In genomic region chr14:72770237-72770636, GRCm38 (mm10) we compare ENCODE assay signal across 29 mouse cellular contexts.
DNase-seq lines count a peak whose midpoint lies in the region; ATAC-seq and TF ChIP-seq lines count a peak whose summit lies in the region.
"Had no signal": no experiment of that assay in that cellular context is flagged by ENCODE, and none has a peak within 500 bp of the region (broad histone marks: within the 10 kb centered on the region; RNA-seq: fewer than 3 reads in every experiment).

No protein-coding gene starts in this region.

- H3K4me1 ChIP-seq in kidney, embryonic 15.5 days: peaks cover 6% of the 10 kb centered on the region; the same call in 1 of the 2 replicates
- H3K4me1 ChIP-seq in kidney, embryonic 14.5 days (ENCODE audit: control insufficient read depth, insufficient read depth, low read length): no peaks in the 10 kb centered on the region
- H3K4me1 ChIP-seq in ES-Bruce4 (ENCODE audit: control insufficient read depth, insufficient read depth, low read length): no peaks in the 10 kb centered on the region
- no peaks in the 10 kb centered on the region for H3K4me1 ChIP-seq in cerebellum, adult 2 months (ENCODE audit: control insufficient read depth, insufficient read depth, low read length)
- H3K4me1 ChIP-seq: forebrain, embryonic 15.5 days; heart, embryonic 12.5 days; limb, embryonic 13.5 days; lung, embryonic 15.5 days; midbrain, embryonic 13.5 days; neural tube, embryonic 13.5 days had no signal

- 0 out of 2 replicates have a peak, but pooled peaks have one; percentile 43 for TF ChIP-seq EP300 in ES-Bruce4 (IDR thresholded peaks at IDR 0.05; ENCODE audit: insufficient read depth, low read depth, low read length)

- no peaks in the 10 kb centered on the region for H3K9me3 ChIP-seq in kidney, embryonic 15.5 days (replicated peaks)
- H3K9me3 ChIP-seq in kidney, embryonic 14.5 days (ENCODE audit: control insufficient read depth, low read length): no peaks in the 10 kb centered on the region
- H3K9me3 ChIP-seq in ES-Bruce4 (replicated peaks; ENCODE audit: control insufficient read depth, insufficient read depth, low read length, poor library complexity, severe bottlenecking): peaks cover 17% of the 10 kb centered on the region
- H3K9me3 ChIP-seq: embryonic facial prominence, embryonic 13.5 days; forebrain, embryonic 15.5 days; G1E; lung, embryonic 15.5 days; megakaryocyte, embryonic 14.5 days had no signal

- H3K27me3 ChIP-seq in kidney, embryonic 15.5 days: no peaks in the 10 kb centered on the region
- no peaks in the 10 kb centered on the region for H3K27me3 ChIP-seq in kidney, embryonic 14.5 days (ENCODE audit: control insufficient read depth, insufficient read depth, low read length)
- no peaks in the 10 kb centered on the region for H3K27me3 ChIP-seq in ES-Bruce4 (ENCODE audit: control insufficient read depth, insufficient read depth, low read length, poor library complexity, severe bottlenecking)
- no peaks in the 10 kb centered on the region for H3K27me3 ChIP-seq in cerebellum, adult 2 months (ENCODE audit: control insufficient read depth, insufficient read depth, low read length)
- H3K27me3 ChIP-seq: CH12.LX; embryonic facial prominence, embryonic 13.5 days; forebrain, embryonic 15.5 days; heart, embryonic 12.5 days; limb, embryonic 13.5 days; lung, embryonic 15.5 days; megakaryocyte, embryonic 14.5 days; midbrain, embryonic 13.5 days; neural tube, embryonic 13.5 days; Patski had no signal

- no peak overlapping the region for H3K4me2 ChIP-seq in kidney, embryonic 15.5 days
- no peak overlapping the region for H3K4me2 ChIP-seq in kidney, embryonic 14.5 days (replicated peaks; ENCODE audit: low read depth, low read length)
- H3K4me2 ChIP-seq: embryonic facial prominence, embryonic 13.5 days; forebrain, embryonic 15.5 days; heart, embryonic 12.5 days; hindbrain, embryonic 14.5 days; limb, embryonic 13.5 days; liver, embryonic 11.5 days; lung, embryonic 15.5 days; midbrain, embryonic 13.5 days; neural tube, embryonic 13.5 days had no signal

- TF ChIP-seq POLR2A in ES-Bruce4 (IDR thresholded peaks at IDR 0.05; ENCODE audit: insufficient read depth, low read length): no peak
- no peak for TF ChIP-seq POLR2A in cerebellum, adult 2 months (IDR thresholded peaks at IDR 0.05; ENCODE audit: borderline replicate concordance, insufficient read depth, low read length)

- TF ChIP-seq CTCF in ES-Bruce4 (IDR thresholded peaks at IDR 0.05; ENCODE audit: low read depth, low read length): no peak
- no peak for TF ChIP-seq CTCF in cerebellum, adult 2 months (IDR thresholded peaks at IDR 0.05; ENCODE audit: borderline replicate concordance, insufficient read depth, low read depth, low read length)

- 18% methylated on average over 1 of the region's 1 CpGs for WGBS in kidney, embryonic 15.5 days
- WGBS in kidney, embryonic 14.5 days: 19% methylated on average over 1 of the region's 1 CpGs
- 23% methylated on average over 1 of the region's 1 CpGs for WGBS in cerebellum, adult 2 months

- DNase-seq in 3T3-L1 (ENCODE audit: low read depth, low spot score): peak; percentile 44
- peak; percentile 31 for DNase-seq in embryo, embryonic 10 days (ENCODE audit: low spot score)
- DNase-seq in cerebellum, adult 2 months: no peak
- no peak for DNase-seq in spleen, postnatal 14 days (ENCODE audit: low spot score in 2 of 2)
- no peak for DNase-seq in cerebellum, adult 11-12 months
- DNase-seq: cerebellum, adult 9-11 months; gastrocnemius, adult 2 months; heart, adult 2 months; heart, postnatal 4 days; kidney, adult 8-10 months; right cerebral cortex, postnatal 14 days; thymus, postnatal 14 days had no signal

- no peak for ATAC-seq in kidney, embryonic 15.5 days (replicated peaks; ENCODE audit: low FRiP score)
- no peak for ATAC-seq in kidney, embryonic 14.5 days (ENCODE audit: low FRiP score, low TSS enrichment)
- ATAC-seq: forebrain, embryonic 15.5 days; midbrain, embryonic 13.5 days; Patski had no signal

- H3K36me3 ChIP-seq in kidney, embryonic 15.5 days: no peaks in the 10 kb centered on the region
- H3K36me3 ChIP-seq in kidney, embryonic 14.5 days (ENCODE audit: control insufficient read depth, insufficient read depth, low read length): no peaks in the 10 kb centered on the region
- no peaks in the 10 kb centered on the region for H3K36me3 ChIP-seq in ES-Bruce4 (ENCODE audit: control insufficient read depth, insufficient read depth, low read length, poor library complexity, severe bottlenecking)
- H3K36me3 ChIP-seq: embryonic facial prominence, embryonic 13.5 days; forebrain, embryonic 10.5 days; forebrain, embryonic 15.5 days; G1E; heart, embryonic 12.5 days; limb, embryonic 13.5 days; lung, embryonic 15.5 days; midbrain, embryonic 13.5 days; neural tube, embryonic 13.5 days had no signal

- H3K9ac ChIP-seq in kidney, embryonic 15.5 days: no peak overlapping the region
- no peak overlapping the region for H3K9ac ChIP-seq in kidney, embryonic 14.5 days (ENCODE audit: low read depth, low read length)
- H3K9ac ChIP-seq in ES-Bruce4 (ENCODE audit: low read depth, poor library complexity, severe bottlenecking): no peak overlapping the region
- H3K9ac ChIP-seq: embryonic facial prominence, embryonic 13.5 days; forebrain, embryonic 15.5 days; heart, embryonic 12.5 days; hindbrain, embryonic 14.5 days; limb, embryonic 13.5 days; lung, embryonic 15.5 days; midbrain, embryonic 13.5 days; neural tube, embryonic 13.5 days had no signal

- no peak overlapping the region for H3K4me3 ChIP-seq in kidney, embryonic 15.5 days (replicated peaks)
- H3K4me3 ChIP-seq in kidney, embryonic 14.5 days (ENCODE audit: low read length): no peak overlapping the region
- no peak overlapping the region for H3K4me3 ChIP-seq in ES-Bruce4 (ENCODE audit: low read depth, low read length)
- no peak overlapping the region for H3K4me3 ChIP-seq in cerebellum, adult 2 months (replicated peaks; ENCODE audit: insufficient read depth, low read depth, low read length)
- H3K4me3 ChIP-seq: embryonic facial prominence, embryonic 13.5 days; forebrain, embryonic 10.5 days; forebrain, embryonic 15.5 days; gastrocnemius, adult 2 months; heart, adult 2 months; heart, embryonic 12.5 days; limb, embryonic 13.5 days; lung, embryonic 15.5 days; megakaryocyte, embryonic 14.5 days; midbrain, embryonic 13.5 days; neural tube, embryonic 13.5 days had no signal

- H3K27ac ChIP-seq in kidney, embryonic 15.5 days: peak overlapping the region; percentile 48; the same call in 1 of the 2 replicates
- no peak overlapping the region for H3K27ac ChIP-seq in kidney, embryonic 14.5 days (ENCODE audit: low read depth, low read length)
- H3K27ac ChIP-seq in ES-Bruce4 (ENCODE audit: insufficient read depth, low read length): no peak overlapping the region; the same call in 1 of the 2 replicates
- H3K27ac ChIP-seq in cerebellum, adult 2 months (ENCODE audit: insufficient read depth, low read length): no peak overlapping the region
- H3K27ac ChIP-seq: embryonic facial prominence, embryonic 13.5 days; forebrain, embryonic 10.5 days; forebrain, embryonic 15.5 days; gastrocnemius, adult 2 months; heart, adult 2 months; hindbrain, embryonic 14.5 days; limb, embryonic 13.5 days; lung, embryonic 15.5 days; midbrain, embryonic 13.5 days; neural tube, embryonic 13.5 days had no signal

Comparison
In these comparisons a context has a peak if more than half of its experiments do, and no peak if none do; other contexts are left out.
1. DNase-seq: peak in 3T3-L1 (single experiment) and embryo, embryonic 10 days (single experiment); none in cerebellum, adult 2 months (0 of 2), spleen, postnatal 14 days (0 of 2) and cerebellum, adult 11-12 months (single experiment).